Mouse (Mus musculus) stomach, postnatal 0 days (tissue): Measurements from ENCODE around the gene Ntm.

ENCODE experiments used
- CTCF ChIP-seq: IDR thresholded peaks from 2 replicates; pipeline ENCODE4 v1.5.1; 2016; ENCODE audit warnings: antibody characterized with exemption, low read depth, mild to moderate bottlenecking, moderate library complexity
- EP300 ChIP-seq: optimal IDR thresholded peaks from 2 replicates; pipeline ENCODE3; 2016; ENCODE audit warnings: antibody characterized with exemption

DNA sequence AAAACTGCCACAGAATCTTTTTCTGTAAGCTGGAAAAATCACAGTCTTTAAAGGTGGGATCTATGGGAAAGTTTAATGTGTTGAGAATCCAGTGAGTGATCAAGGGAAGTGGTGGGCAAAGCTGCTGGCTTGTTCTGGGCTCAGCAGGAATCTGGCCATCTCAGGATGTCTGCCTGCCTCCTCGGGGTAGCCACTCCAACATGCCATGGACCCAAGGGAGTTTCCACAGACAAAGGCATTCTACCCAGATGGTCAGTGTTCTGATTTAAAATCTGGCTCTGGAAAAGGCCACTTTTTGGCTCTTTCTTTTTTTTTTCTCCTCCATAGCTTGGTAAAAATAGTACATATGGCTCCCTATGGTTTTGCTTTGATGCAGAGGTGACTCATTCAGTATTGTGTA, 429.4 kb downstream of the Ntm start:
- TF ChIP-seq CTCF = no peak
- TF ChIP-seq EP300 = no peak
